Mouse (Mus musculus) midbrain, embryonic 10.5 days (tissue): ENCODE measurements around the gene Cfap65. TPM values are rescaled to one million over a fixed set of nuclear protein-coding genes. Genes with fewer than 3 reads are reported as not detected.

Experiments
- DNase-seq: peaks from one replicate; pipeline ENCODE4 v3.0.0-alpha.2; 2017; ENCODE audit warnings: low spot score
- H3K27ac ChIP-seq: fragments of 300-500 bp; sonication (generic); replicated peaks from 2 replicates; pipeline ENCODE4 v1.5.1; 2016; ENCODE audit warnings: mild to moderate bottlenecking
- H3K27me3 ChIP-seq: fragments of 300-500 bp; sonication (generic); 2 replicates; pipeline ENCODE4 v1.6.1; 2016; ENCODE audit warnings: low read depth, mild to moderate bottlenecking; ENCODE audit not compliant: poor library complexity, severe bottlenecking
- H3K36me3 ChIP-seq: fragments of 300-500 bp; sonication (generic); 2 replicates; pipeline ENCODE4 v1.6.1; 2016; ENCODE audit warnings: mild to moderate bottlenecking, moderate library complexity
- H3K4me1 ChIP-seq: fragments of 300-500 bp; sonication (generic); 2 replicates; pipeline ENCODE4 v1.6.1; 2016
- H3K4me3 ChIP-seq: fragments of 300-500 bp; sonication (generic); 2 replicates; pipeline ENCODE4 v1.5.1; 2016; ENCODE audit warnings: mild to moderate bottlenecking, moderate library complexity
- H3K9me3 ChIP-seq: fragments of 300-500 bp; sonication (generic); replicated peaks from 2 replicates; pipeline ENCODE4 v1.6.1; 2016; ENCODE audit warnings: mild to moderate bottlenecking
- WGBS: fragments of 180-500 bp; shearing (Covaris S2); methylation state at CpG from one replicate; pipeline ENCODE4 v1.1.7; 2016; 5-methylcytosine and 5-hydroxymethylcytosine counted together
- polyA plus RNA-seq: library from polyadenylated mRNA; unstranded; fragments of >200 nt; fragmentation: Nextera tagmentation; extraction: Ambion mirVana; gene quantifications from 2 replicates; pipeline ENCODE4 v1.2.1, GENCODE M21; 2016

The Cfap65 gene
- polyA plus RNA-seq, 1 experiment from 2014 or later = 0.04 TPM

DNA sequence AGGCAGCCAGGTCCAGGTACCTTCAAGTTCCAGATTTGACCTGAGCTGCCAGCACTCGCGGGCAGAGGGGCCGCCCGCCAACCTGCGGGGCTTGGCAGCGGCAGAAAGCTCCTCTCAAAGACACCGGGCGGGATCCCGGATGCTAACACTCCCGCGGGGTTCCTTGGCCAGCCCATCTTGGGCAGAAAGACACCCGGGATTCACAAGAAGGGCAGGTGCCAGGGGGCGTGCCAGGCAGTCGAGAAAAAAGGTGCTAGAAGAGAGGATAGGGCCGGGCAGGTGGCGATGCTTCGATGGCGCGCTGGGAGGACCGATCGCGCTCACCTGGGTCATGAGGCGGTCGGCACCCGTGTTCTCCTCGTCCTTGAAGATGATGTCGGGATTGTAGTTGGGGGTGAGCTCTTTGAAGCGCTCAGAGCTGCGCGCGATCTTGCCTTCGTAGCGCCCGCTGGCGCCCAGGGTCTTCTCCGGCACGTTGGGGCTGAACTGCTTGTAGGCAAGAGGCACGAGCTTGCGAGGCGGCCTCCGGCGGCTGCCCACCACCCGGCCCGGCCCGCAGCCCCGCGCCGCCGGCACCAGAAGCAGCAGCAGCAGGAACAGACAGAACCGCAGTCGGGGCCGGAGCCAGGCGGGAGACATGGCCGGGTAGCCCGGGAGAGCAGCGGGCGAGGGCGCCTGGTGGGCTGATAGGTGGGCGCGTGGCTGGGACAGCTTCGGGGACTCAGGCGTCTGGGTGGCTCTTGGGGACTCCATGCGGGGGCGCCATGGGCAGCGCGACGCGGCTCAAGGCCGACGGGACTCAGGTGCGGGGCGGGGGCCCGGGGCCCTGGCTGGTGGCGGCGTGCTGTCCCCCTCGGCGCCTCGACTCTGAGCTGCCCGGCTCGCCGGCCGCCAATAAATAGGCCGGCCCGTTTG lies 15.4 kb upstream of the Cfap65 start:
- peak; percentile 58 for DNase-seq
- Histone ChIP-seq H3K4me3 (peak overlapping the region; percentile 52), H3K4me1 (peaks cover 46% of the 10 kb centered on the region), H3K27ac (no peak overlapping the region), H3K36me3 (no peaks in the 10 kb centered on the region), H3K27me3 (peaks cover 100% of the 10 kb centered on the region), H3K9me3 (no peaks in the 10 kb centered on the region)
- WGBS = 1% methylated on average over 72 of the region's 84 CpGs

GRCm38 (mm10) chr1:74950066-74950465 lies 14.7 kb upstream of the Cfap65 start:
- Histone ChIP-seq H3K27ac (no peak overlapping the region), H3K4me1 (peaks cover 46% of the 10 kb centered on the region), H3K27me3 (peaks cover 100% of the 10 kb centered on the region), H3K36me3 (no peaks in the 10 kb centered on the region), H3K9me3 (no peaks in the 10 kb centered on the region), H3K4me3 (peak overlapping the region; percentile 52; the same call in 1 of the 2 replicates)
- DNase-seq = peak; percentile 42
- 2% methylated on average over 16 of the region's 16 CpGs for WGBS

GRCm38 (mm10) chr1:74949666-74950050 lies 14.3 kb upstream of the Cfap65 start:
- WGBS = 6% methylated on average over 24 of the region's 24 CpGs
- Histone ChIP-seq H3K4me1 (peaks cover 46% of the 10 kb centered on the region), H3K36me3 (no peaks in the 10 kb centered on the region), H3K27ac (no peak overlapping the region), H3K4me3 (peak overlapping the region; percentile 52; the same call in 1 of the 2 replicates), H3K27me3 (peaks cover 99% of the 10 kb centered on the region), H3K9me3 (no peaks in the 10 kb centered on the region)
- peak; percentile 27 for DNase-seq

DNA sequence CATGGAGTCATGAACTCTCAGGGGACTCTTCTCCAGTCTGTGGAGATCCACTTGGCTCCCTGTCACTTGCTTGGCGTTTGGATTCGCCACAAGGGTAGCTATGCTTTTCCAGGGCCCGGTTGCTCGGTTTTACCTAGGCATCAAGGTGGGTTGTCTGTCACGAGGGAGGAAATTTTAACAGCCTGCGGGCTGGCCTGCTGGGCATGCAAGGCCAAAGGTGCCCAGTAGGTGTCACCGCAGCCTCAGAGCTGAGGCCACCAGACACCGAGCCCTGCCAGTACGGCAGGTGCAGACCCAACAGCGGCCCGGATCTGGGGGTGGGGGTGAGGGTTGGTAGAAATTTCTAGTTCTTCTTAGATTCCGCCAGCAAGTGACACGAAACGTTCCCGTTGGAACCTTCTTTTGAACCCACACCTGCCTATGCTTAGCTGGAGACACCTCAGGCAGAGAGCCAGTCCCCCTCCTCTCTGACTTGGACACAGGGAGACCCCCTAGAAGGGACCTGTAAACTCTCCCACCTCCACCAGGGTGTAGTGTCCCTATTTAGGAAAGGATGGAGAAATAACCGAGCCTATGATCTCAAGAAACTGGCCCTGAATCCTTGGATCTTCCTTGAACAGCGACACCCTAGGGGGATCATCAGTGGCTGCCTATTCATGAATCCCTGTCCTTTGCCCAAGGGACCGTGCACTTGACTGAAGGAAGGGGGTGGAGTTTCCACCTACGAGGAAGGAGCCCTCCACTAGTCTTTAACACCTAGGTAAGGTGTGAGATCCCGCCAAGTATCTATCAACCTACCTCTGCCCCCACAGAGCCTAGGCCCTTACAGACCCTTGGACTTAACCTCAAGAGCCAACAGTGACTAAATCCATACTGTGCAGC lies 13.6 kb upstream of the Cfap65 start:
- Histone ChIP-seq H3K36me3 (no peaks in the 10 kb centered on the region), H3K4me1 (peaks cover 46% of the 10 kb centered on the region), H3K4me3 (peak overlapping the region; percentile 53; the same call in 1 of the 2 replicates), H3K27me3 (peaks cover 94% of the 10 kb centered on the region), H3K27ac (no peak overlapping the region), H3K9me3 (no peaks in the 10 kb centered on the region)
- peak; percentile 73 for DNase-seq
- WGBS = 2% methylated on average over 20 of the region's 20 CpGs

- no peaks in the 10 kb centered on the region for H3K36me3 ChIP-seq
- DNase-seq = peak; percentile 66
- peaks cover 46% of the 10 kb centered on the region for H3K4me1 ChIP-seq
- H3K9me3 ChIP-seq = no peaks in the 10 kb centered on the region
- peak overlapping the region; percentile 59; the same call in 1 of the 2 replicates for H3K27ac ChIP-seq
- WGBS = 2% methylated on average over 41 of the region's 41 CpGs
- peaks cover 86% of the 10 kb centered on the region for H3K27me3 ChIP-seq
- H3K4me3 ChIP-seq = peak overlapping the region; percentile 53
Measured at GRCm38 (mm10) chr1:74947986-74948670, 12.7 kb upstream of the Cfap65 start.

DNA sequence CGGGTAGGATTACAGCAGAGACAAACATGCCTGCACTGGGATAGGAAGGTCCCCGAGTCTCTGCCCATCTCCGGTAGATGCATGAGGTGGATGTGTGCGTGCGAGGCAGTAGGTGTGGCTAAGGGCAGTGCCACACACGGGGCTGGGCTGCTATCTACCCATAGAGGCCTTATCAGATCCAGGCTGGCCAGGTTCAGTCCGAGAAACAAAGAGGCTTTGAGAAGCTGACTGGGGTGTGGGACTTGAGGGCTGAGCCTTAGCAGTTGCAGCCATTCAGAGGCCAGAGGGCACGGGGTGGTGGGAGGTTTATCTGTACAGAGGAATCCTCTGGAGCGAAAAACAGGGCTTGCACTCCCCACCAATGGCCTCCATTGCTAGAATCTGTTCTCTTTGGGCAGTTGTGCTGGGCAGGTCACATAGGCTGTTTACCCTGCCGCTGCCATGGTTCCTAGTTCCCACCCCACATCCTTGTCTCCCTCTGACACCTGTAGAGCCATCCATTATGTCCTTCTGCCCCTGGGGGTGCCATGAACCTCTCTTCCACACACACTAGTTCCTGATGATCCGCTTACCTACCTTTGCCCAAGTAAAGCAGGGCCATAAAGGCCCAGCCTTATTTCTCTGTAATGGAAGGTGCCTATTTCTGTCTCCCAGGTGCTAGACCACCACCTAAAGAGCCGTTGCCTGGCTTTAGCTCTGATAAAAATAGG lies 6.4 kb upstream of the Cfap65 start:
- Histone ChIP-seq H3K9me3 (no peaks in the 10 kb centered on the region), H3K4me1 (no peaks in the 10 kb centered on the region), H3K36me3 (no peaks in the 10 kb centered on the region), H3K27me3 (peaks cover 67% of the 10 kb centered on the region), H3K4me3 (no peak overlapping the region), H3K27ac (no peak overlapping the region)
- no peak for DNase-seq
- 64% methylated on average over 12 of the region's 12 CpGs for WGBS

GRCm38 (mm10) chr1:74939762-74940161 lies 4.4 kb upstream of the Cfap65 start:
- Histone ChIP-seq H3K4me1 (peaks cover 6% of the 10 kb centered on the region; the same call in 1 of the 2 replicates), H3K27ac (no peak overlapping the region), H3K36me3 (no peaks in the 10 kb centered on the region), H3K27me3 (peaks cover 58% of the 10 kb centered on the region), H3K9me3 (no peaks in the 10 kb centered on the region), H3K4me3 (no peak overlapping the region)
- 14% methylated on average over 3 of the region's 3 CpGs for WGBS
- DNase-seq = no peak

DNA sequence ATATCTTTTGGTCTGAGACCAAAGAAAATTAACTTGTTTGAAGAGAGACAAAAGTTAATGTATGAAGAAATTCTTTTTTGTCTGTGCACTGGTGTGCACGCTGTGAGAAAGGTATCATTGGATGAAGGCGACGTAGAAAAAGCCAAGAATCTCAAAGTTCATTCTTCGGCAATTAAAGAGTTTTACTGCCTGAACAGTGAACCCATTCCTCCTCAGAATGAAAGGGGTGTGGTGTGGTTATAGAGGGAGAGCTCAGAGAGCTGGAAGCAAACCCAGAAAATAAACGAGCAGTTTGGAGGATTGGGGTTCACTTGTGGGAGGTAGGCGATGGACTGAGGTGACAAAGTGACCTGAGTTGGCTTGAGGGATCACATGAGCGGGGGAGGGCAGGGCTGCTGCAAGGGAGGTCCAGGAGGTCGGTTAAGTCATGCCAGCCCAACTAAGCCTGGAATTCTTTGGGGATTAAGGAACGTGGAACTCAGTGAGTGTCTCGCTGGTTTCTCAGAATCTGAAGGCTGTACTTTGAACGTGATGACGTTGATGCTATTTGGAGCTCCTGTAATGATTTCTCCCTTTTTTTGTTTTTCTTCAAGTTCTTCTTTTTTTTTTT lies 927 bp upstream of the Cfap65 start:
- H3K4me3 ChIP-seq = no peak overlapping the region
- H3K27me3 ChIP-seq = peaks cover 59% of the 10 kb centered on the region
- H3K36me3 ChIP-seq = no peaks in the 10 kb centered on the region
- WGBS = 38% methylated on average over 12 of the region's 12 CpGs
- H3K27ac ChIP-seq = no peak overlapping the region
- no peaks in the 10 kb centered on the region for H3K9me3 ChIP-seq
- H3K4me1 ChIP-seq = peaks cover 6% of the 10 kb centered on the region; the same call in 1 of the 2 replicates
- DNase-seq = no peak

DNA sequence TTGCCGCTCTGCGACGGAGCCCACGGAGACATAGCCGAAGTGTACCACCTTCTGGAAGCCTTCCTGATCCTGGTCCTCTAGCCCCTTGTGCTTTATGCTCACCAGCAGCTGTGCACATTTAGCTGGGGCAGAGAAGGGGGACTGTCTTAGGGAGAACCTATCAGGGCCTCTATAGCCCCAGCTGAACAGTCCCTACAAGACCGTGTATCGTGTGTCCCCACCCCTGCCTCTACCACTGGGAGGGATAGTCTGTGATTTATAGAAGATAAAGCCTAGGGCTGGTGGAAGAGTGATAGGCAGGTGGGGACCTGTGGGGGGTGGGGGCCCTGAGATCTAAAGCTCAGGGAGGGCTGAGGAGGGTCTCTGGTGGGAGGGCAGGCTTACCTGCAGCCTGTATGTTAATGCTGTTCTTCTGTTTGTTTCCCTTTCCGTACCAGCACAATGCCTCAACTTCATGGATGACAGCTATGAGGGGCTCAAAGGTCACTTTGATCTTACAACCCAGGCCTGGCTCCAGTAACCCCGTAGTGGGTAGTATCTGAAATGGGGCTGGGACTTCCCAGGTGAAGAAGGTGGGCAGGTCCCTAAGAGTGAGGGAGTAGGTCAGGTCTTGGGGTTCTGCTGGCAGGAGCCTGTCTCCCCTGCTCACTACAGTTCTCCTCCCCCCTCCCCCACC lies 7.6 kb downstream of the Cfap65 start:
- H3K9me3 ChIP-seq = no peaks in the 10 kb centered on the region
- no peak overlapping the region for H3K27ac ChIP-seq
- no peak for DNase-seq
- 85% methylated on average over 9 of the region's 9 CpGs for WGBS
- no peaks in the 10 kb centered on the region for H3K4me1 ChIP-seq
- H3K36me3 ChIP-seq = no peaks in the 10 kb centered on the region
- H3K27me3 ChIP-seq = peaks cover 41% of the 10 kb centered on the region
- H3K4me3 ChIP-seq = no peak overlapping the region

- Histone ChIP-seq H3K36me3 (no peaks in the 10 kb centered on the region), H3K9me3 (no peaks in the 10 kb centered on the region), H3K4me1 (no peaks in the 10 kb centered on the region), H3K27me3 (peaks cover 46% of the 10 kb centered on the region), H3K4me3 (no peak overlapping the region), H3K27ac (no peak overlapping the region)
- peak; percentile 54 for DNase-seq
- WGBS = 41% methylated on average over 6 of the region's 6 CpGs
Measured at GRCm38 (mm10) chr1:74926721-74927120, 8.7 kb downstream of the Cfap65 start.

DNA sequence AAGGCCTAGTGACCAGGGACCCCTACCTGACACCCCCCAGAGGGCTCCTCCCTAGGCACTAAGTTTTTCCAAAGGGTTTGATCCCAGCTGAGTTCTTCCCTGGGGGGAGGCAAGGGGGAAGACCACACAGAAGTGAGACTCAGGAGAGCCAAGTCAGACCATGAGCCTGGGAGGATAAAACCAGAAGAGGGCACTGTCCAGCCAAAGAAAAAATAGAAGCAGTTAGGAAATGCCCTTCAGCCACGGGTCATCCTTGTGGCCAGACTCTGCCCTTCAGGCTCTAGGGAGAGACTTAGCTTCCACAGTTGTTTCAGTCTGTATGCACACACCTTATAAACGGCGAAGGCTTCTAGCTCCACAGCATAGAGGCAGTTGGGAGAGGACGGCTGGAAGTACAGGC lies 10.9 kb downstream of the Cfap65 start:
- H3K9me3 ChIP-seq = no peaks in the 10 kb centered on the region

More for the DNA sequence above, 10.9 kb downstream of the Cfap65 start:
- Histone ChIP-seq H3K4me1 (no peaks in the 10 kb centered on the region), H3K27ac (no peak overlapping the region), H3K36me3 (no peaks in the 10 kb centered on the region), H3K4me3 (no peak overlapping the region), H3K27me3 (peaks cover 51% of the 10 kb centered on the region)
- WGBS = 71% methylated on average over 4 of the region's 4 CpGs
- DNase-seq = no peak
